Mouse (Mus musculus) T-cell, adult 2 months (primary cell): ENCODE measurements at regions not wholly inside any gene's neighbourhood (a gene's known extent, or its start where the extent isn't known, plus 50 kb on each side); places are given as distances from the start of the nearest gene placed in this dataset.

Experiments used
- DNase-seq: peaks from one replicate; pipeline ENCODE4 v3.0.0; 2022; ENCODE audit warnings: low spot score

DNA sequence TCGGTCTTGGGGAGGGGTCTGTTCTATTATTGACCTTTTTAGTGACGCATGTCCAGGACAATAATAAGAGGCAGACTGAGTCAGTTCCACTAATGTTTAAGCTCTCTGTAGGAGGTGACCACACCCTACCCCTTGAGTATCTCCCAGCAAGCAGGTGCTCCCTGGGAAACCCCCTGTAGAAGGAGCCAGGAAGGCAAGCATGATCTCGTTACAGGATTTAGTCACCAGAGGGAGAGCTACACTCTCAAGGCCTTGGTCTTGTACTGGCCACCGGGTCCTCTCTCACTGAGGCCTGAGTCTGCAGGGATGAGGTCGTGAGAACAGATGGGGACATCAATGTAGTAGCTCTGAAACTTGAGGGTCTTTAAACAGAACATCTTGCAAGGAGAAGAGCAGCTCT is 55.3 kb upstream of the Ccnd2 start:
- DNase-seq = no peak

DNA sequence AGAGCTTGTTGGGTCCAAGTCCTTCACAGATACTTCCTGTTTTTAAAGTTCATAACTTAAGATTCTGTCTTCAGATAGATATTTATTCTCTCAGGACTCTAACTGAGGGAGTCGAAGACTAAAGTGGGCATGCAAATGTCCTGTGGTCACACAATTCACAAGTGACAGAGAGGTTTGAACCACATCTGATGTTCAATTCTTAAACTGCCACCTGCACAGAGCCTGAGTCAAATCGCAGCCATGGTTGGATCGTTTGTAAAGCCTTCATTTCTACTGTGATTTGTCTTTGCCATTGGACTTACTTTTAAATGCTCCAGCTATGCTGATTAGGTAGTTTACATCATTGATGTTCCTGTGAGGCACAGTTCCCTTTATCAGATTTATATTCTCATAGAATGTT is 61.4 kb upstream of the Ccnd2 start:
- no peak for DNase-seq

DNA sequence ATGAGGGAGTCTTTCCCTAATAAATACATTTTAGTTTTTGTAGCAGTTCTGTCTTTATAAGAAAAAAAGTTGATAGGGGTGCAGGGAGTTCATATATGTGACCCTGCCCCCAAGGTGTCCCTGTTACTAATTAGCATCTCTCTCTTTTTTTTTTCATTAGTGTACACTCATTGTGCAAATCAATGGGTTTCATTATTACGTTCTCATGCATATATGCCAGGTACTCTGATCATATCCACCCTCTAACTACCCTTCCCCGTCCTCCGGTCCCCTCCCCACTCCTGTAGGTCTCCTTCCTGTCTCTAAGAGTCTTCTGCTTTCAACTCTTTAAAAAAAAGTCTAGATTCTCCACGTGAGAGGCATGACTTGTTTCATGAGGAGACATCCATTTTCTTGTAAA is 63.9 kb upstream of the Ccnd2 start:
- no peak for DNase-seq

DNA sequence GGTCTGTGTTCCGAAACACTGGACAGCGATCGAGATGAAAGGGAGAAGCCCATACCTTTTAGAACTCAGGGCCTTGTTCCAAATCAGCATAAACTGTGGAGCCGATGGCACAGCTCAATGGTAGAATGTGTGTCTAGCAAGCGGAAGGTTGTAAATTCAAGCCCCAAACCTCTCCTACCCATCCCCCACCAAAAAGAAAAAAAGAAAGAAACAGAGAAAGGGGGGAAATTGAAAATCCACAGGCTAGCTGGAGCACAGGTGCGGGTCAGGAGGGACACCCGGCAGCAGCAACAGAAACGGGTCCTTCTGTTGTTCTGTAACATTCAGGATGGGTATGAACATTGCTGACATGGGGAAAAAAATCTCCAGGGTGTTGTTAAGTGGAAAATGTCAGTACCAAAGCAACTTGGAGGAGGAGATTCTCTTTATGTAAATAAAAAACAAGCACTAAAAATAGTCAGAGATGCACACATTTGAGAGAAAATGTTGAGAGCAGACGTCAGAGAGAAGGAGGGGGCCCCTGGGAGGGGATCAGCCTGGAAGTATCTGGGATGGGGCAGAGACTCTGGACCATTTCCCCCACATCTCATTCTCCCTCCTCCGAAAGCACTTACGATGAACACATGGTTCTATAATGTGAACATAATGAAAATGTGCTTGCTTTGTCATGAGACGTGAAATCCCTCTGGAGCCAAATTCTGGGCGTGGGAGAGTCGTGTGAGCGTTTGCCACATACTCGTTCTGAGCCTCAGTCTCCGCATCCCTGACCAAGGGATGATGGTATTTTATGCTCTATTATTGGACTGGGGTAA is 66.8 kb upstream of the Ccnd2 start:
- DNase-seq = no peak

DNA sequence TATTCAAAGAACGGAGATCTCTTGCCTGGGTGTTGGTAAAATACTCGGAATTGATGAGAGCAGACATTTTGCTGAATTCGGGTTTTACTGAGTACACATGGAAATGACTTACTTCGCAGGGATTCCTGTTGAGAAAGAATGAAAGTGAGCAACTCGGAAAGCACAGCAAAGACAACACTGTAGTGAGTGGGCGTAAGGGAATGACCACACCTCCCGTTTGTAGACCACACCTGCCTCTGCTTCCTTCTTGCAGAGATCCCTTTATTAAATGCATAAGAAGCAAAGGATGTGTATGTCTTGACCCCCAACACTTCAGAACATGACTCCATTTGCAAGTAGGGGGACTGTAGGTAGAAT is 67.4 kb upstream of the Ccnd2 start:
- no peak for DNase-seq

DNA sequence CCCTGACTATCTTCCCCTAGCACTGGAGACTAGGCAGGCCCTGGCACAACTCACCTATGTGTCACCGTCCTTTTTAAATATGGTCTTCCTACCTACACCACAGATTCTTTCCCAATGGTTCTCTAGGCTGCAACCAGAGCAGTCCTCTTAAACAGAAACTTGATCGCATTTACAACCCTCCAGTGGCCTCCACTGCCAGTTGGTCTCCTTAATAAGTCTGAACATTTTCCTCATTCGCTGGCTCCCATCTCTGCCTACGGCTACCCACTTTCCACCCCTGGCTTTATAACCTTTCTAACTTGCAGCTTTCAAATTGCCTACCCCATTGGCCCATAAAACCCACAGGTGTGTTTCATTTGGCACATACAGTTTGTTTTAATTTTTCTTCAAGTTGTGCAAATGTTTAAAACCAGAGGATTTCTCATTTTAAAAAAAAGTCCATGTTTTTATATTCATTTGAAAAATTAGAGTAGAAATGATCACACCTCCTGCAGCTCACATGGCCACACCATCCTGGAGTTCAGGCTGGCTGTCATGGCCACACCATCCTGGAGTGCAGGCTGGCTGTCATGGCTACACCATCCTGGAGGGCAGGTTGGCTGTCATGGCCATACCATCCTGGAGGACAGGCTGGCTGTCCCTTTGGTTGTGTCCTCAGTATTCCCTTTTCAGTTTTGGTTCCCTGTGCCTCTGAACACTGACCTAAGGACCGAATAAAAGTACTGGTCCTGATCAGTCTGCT is 74.4 kb upstream of the Ccnd2 start:
- DNase-seq = no peak

DNA sequence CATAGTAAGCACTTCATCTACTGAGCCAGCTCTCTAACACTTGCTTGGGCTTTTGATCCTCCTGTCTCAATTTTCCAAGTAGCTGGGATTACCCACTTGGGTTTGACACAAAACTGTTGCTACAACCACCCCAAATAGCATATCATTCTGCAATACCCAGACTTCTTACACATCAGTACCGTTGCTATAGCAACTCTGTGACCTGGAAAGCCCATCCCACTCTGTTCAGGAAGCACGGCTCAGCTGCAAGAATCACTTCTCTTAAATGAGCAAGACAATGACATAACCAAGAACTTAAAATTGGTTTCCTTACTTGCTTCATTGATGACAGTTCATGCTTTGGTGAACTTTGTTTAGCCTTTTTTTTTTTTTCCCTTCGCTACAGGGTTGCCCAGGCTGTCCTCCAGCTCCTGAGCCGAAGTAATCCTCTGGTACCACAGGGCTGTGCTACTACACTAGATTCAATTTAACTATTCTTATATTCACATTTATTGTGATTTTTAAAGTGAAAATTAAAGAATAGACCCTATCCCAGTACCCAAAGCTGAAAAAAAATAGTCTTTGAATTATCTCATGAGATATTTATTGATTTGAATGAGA is 84.6 kb upstream of the Ccnd2 start:
- no peak for DNase-seq

DNA sequence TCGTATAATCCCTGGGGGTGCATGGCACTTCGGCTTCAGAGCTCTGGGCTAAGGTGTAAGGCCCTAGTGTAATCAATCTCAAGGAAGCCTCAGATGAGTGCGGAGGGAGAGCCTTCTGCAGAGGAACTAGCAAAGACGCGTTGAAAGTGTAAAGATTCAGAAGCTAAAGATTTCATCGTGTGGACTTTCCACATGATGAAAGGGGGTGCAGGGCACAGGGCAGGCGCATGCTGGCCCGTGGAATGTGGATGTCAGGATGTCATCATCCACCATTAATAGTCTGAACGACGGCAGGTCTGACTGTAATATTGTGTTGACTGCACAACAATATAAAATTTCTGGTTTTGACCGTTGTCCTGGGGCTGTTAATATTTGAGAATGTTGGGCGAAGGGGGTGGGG is 85.2 kb upstream of the Ccnd2 start:
- DNase-seq = no peak

DNA sequence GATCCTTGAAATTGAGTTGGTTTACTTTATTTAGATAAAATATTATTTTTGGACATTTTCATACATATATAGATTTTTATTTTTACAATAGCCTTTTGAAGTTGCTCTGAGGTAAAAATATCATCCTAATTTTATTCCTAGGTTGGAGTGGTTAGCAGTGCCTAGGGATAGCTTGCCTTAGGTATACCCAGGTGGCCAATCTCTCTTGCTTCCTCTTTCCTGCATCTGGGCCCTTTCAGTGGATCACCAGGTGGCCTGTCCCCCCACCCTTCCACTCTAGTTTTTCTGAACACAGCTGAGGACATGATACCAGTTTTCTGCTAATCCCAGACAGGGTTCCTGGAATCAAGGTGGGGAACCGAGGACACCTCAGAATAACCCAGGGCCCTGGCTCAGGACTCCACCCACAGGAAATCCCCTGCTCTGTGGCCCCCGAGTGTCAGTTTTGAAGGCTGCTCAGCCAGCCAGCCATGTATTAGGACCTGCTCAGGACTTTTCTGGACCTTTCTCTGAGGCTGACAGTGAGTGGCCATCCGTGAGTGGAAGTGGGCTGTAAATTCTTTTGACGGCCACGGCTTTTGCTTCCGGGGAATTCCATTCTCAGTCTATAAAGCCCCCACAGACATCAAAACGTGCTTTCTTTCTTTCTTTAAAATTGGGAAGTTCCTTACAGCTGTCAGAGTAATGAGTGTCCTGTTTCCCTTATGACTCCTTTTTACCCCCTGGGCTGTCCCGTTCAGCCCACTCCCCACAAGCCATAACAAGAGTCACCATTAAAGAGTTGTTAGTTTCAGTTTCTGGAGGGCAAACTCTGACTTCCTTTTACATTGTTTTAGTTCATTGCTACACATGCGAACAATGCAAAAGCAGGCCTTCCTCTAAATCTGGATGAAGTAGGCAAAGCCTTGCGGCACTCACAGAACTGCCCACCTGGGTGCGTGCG is 87.8 kb upstream of the Ccnd2 start:
- peak; percentile 40 for DNase-seq

DNA sequence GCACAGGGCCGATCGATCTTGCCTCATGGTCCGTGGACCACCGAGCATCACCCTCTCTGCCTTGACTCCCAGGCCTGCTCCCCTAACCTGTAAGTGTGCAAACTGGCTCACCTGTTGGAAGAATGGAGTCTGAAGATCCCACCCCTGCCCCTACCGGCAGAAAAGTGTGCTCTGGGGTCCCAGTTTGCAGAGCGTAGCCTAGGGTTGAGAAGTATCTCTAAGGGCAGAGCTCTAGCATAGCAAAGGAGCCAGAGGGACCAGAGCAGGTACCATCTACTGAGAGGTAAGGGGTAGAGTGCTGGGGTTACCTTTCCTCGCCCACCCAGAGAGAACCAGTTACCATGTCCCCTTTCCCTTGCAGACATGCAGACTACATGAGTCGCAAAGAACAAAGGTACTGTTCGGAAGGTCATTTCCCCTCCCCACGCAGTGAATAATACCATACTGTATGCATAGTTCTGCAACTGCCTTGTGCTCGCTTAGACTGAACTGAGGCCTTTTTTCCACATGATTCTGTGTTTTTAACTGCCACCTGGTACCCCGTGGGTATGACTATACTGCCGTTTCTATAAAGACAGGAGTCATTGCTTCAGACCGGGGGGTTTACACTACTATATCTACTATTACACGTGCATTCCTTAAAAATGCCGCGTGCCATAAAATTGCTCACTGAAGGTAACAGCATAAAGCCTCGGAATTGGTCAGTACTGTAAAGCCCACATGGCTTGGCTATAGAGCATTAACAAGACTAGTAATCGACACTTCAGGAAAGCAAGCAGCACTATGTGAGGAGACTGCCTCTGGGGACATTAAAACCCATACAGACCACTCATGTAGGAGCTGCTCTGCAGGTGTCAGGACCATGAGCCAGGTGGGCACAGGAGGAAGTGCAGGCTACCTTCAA is 88.7 kb upstream of the Ccnd2 start:
- no peak for DNase-seq

DNA sequence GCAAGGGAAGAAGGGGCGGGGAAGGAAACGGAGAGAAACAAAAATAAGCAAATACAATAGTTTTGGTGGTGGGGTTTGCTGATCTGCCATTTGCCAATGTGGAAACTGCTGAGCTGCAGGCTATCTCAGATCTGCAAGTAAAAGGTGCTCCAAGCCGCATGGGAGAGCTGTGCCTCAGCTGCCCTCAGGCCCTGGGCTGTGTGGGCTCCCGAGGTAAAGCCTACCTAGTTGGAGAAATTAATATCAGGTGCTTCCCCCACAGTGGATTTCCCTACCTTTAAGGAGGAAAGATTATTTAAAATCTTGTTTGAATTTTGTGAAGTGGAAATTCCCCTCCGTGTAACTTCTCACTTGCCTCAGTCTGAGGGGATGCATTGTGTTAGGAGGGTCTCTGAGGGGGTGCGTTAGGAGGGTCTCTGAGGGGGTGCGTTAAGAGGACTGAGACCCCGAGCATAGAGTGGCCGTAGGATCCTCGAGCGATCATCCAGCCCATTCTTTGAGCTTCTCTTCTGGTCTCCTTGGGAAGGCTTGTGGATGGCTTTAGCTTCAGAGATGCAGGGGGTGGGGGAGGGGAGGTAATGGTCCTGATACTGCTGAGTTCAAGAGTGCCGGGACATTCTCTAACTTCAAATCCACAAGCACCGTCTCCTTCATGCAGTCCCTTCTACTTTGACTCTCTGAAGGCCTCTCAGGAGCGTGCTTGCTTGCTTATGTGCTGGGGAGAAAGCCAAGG is 89.9 kb upstream of the Ccnd2 start:
- DNase-seq = no peak

DNA sequence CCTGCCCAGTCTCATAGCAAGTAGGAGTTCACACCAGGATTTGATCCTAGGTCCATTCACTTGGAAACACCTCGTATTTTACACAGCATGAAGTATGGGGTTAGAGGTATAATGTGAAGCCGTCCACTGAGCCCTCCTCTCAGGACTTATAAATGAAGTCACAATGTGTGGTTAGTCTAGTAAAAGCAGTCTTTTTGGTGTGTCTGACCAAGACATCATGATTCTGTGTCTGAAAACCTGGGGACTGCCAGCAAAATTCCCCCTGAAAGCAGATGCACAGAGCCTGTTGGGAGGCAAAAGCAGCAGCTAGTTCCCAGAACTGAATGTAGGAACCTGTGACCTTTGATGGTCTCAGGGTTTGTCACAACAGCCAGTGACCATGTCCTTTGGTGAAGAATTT is 91.0 kb upstream of the Ccnd2 start:
- no peak for DNase-seq

DNA sequence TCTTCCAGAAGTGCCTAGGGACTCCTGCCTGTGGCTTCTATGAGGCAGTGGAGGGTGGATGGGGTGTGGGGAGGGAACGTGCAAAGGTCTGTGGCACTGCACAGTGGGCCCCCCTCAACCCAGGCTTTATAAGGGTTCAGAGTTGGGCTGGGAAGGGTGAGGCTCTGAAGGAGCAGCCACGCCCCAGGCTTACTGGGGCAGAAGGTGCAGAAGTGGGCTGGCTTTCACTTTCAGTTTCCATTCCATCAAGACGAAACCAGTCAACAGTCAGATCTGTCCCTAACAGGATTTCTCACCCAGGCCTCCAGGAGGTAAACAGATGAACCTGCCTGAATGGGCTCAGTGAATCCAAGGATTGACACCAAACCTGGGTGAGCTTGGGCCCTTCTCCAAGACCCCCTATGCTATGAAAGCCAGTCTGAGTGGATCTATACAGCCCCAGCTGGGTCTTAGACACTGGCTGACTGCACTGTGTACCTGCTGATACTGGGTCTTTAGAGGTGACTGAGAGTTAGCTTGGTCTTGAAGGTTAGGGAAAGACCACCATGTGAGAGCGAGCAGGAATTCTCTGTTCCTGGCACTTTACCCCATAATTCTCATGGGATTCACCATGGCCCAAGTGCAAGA is 93.9 kb upstream of the Ccnd2 start:
- peak; percentile 82 for DNase-seq

DNA sequence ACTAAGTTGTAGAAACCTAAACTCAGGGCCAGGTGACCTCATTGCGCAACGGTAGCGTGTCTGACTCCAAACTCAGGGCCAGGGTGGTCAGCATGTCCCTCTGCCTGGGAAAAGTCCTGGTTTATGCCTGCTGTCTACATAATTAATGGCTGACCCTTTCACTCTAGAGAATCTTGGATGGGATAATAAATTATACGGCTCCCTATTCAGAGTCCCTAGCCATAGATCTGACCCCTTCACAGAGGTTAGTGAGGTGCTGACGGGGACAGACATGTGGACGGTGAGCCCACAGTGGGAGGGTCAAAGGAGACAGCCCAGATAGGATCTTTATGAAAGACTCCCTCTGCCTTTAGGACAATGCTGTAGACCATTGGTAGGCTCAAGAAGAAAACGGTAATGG is 94.7 kb upstream of the Ccnd2 start:
- no peak for DNase-seq

DNA sequence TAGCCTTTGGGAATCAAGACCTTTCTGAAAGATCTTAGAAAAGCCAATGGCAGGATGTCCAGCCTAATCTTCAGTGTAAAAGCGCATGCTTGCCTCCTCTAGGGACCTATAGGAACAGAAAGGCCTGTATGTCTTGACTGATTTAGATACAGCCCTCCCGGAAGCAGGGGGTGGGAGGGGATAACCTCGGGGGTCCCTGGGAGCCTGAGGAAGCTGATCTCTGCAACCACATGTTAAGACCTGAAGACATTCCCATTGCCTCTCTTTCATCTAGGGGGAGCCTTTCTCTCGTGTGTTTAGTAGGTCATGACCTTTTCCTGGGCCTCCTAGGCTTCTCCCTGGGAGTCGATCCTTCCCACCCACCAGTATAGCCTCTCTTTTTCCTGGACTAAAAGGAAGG is 95.3 kb upstream of the Ccnd2 start:
- DNase-seq = no peak

DNA sequence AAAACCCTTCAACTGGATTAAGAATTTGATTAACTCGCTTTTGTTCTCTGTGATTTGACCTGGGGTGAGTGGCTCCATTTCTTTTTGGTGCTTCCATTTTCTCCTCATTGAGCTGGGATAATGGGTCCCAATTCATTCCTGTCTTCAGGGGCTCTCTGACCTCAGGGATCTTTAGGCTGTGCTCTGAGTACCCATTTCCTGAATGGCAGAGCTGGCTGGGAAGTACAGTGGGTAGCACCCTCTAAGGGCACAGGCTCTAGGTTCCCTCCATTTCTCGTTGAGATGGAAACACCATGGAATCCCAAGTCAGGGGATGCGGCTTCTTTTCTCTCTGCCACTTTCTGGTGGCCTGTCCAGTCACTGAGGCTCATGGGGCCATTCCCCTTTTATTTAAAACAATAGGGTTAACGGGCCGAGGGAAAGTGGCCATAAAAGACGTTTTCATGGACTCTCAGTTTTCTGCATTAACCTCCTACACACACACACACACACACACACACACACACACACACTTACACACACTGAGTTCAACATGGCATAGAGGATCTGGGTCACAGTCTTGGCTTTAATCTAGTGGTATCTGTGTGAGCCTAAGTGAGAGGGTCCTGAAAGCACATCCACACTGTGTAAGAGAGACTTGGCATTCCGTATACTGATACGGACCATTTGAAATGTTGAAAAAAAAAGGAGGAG is 98.3 kb upstream of the Ccnd2 start:
- DNase-seq = no peak

DNA sequence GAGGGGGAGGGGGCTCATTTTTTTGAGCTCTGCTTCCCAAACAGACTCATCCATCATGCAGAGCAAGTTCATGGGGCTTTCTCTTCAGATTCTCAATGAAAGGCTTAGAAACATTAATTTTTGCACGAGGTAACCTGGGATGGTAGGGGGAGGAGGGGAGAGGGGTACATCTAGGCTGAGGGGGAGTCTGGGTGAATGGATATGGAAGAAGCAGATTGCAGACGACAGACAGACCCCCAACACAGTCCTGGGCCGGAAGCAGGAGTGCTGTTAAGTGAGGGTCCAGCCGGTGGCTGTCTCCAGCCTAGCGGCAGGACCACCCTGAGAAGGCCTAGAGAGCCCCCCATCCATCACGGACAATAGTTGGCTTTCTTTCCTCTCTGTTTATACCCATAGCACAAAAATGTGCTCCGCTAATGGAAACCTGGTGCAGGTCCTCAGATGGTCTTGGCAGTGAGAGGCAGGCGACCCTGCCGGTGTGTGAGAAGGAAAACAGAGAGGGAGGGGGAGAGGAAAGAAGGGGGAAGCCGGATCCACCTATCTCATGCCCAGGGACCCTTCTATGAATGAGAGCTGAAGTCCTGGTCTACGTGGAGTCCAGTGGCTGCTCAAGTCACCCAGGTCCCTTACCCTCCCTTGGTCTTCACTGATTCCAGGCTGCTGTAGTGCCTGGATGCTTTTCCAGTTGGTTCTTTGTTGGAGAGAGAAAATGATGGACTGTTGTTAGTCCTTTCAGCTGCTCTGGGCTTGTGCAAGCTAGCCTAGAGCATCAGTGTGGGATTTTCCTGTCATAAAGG is 99.1 kb upstream of the Ccnd2 start:
- DNase-seq = no peak

DNA sequence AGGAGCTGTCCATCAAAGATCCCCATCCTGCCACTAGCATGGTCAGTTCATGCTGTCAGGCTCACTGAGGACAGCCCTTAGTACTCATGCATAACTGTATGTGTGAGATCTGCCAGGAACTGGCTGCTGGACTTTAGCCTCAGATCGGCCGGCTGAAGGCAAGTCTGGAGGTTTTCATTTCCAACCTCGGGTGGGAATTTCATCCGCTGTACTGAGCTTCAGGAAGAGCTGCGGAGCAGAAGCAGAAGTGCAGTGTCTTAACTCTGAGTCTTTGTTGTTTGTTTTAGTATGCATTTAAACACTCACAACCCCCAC is 99.6 kb upstream of the Ccnd2 start:
- no peak for DNase-seq
